Mouse (Mus musculus) MEL (cell line): ENCODE data around the gene Gm37240. TPM values are rescaled to one million over a fixed set of nuclear protein-coding genes. Genes with fewer than 3 reads are reported as not detected.

ENCODE experiments used
- DNase-seq: peaks from one replicate; pipeline ENCODE4 v3.0.0; 2011; ENCODE audit warnings: low read depth, low spot score
- H3K27ac ChIP-seq: 2 replicates; pipeline ENCODE4 v1.5.1; 2012; ENCODE audit warnings: low read depth, mild to moderate bottlenecking, control low read depth, low read length, moderate library complexity; ENCODE audit not compliant: control insufficient read depth
- H3K27me3 ChIP-seq, 2 experiments: fragments of 150-350 bp in 1 of 2; sonication (generic) in 1 of 2; 2 replicates each; pipeline ENCODE4 v1.6.1; 2012; ENCODE audit warnings: low read length in 2 of 2, mild to moderate bottlenecking in 2 of 2, improper control_type of control experiment in 1 of 2, moderate library complexity in 1 of 2; ENCODE audit not compliant: insufficient read depth in 2 of 2, control insufficient read depth in 1 of 2
- H3K36me3 ChIP-seq, 2 experiments: 2 replicates each; pipeline ENCODE4 v1.6.1; 2012 to 2014; ENCODE audit warnings: low read length in 2 of 2, improper control_type of control experiment in 1 of 2, inconsistent platforms in 1 of 2, mild to moderate bottlenecking in 1 of 2; ENCODE audit not compliant: insufficient read depth in 2 of 2, control insufficient read depth in 1 of 2
- H3K4me1 ChIP-seq, 2 experiments: fragments of 150-350 bp in 1 of 2; sonication (generic) in 1 of 2; 2 replicates each; pipeline ENCODE4 v1.6.1; 2012; ENCODE audit warnings: low read length in 2 of 2, improper control_type of control experiment in 1 of 2, mild to moderate bottlenecking in 1 of 2; ENCODE audit not compliant: insufficient read depth in 2 of 2, control insufficient read depth in 1 of 2
- H3K4me3 ChIP-seq, 2 experiments: fragments of 150-350 bp in 1 of 2; sonication (generic) in 1 of 2; 2 replicates each; pipeline ENCODE4 v1.5.1; 2012; ENCODE audit warnings: low read depth in 2 of 2, low read length in 2 of 2, mild to moderate bottlenecking in 2 of 2, moderate library complexity in 2 of 2, control low read depth in 1 of 2, improper control_type of control experiment in 1 of 2; ENCODE audit not compliant: control insufficient read depth in 1 of 2, insufficient read depth in 1 of 2
- H3K79me2 ChIP-seq: 2 replicates; pipeline ENCODE4 v1.6.1; 2012; ENCODE audit warnings: mild to moderate bottlenecking, low read length, moderate library complexity; ENCODE audit not compliant: control insufficient read depth, poor library complexity, insufficient read depth
- H3K9ac ChIP-seq: 2 replicates; pipeline ENCODE4 v1.6.1; 2012; ENCODE audit warnings: low read depth, mild to moderate bottlenecking, control low read depth, low read length, moderate library complexity; ENCODE audit not compliant: control insufficient read depth, poor library complexity, severe bottlenecking
- H3K9me3 ChIP-seq: fragments of 150-350 bp; sonication (generic); replicated peaks from 2 replicates; pipeline ENCODE4 v1.6.1; 2012; ENCODE audit warnings: mild to moderate bottlenecking, low read length, improper control_type of control experiment, moderate library complexity; ENCODE audit not compliant: insufficient read depth
- CHD2 ChIP-seq: IDR thresholded peaks from 2 replicates; pipeline ENCODE4 v1.6.1; 2011; ENCODE audit warnings: low read length, improper control_type of control experiment
- CTCF ChIP-seq, 3 experiments: IDR thresholded peaks in 2 of 3; conservative IDR thresholded peaks in 1 of 3; 2 replicates each; pipeline ENCODE4 v1.5.1; 2011 to 2012; ENCODE audit warnings: low read length in 3 of 3, low read depth in 2 of 3, mild to moderate bottlenecking in 2 of 3, improper control_type of control experiment in 1 of 3, inconsistent platforms in 1 of 3, mixed read lengths in 1 of 3, moderate library complexity in 1 of 3; ENCODE audit not compliant: control insufficient read depth in 1 of 3, insufficient read depth in 1 of 3, poor library complexity in 1 of 3, severe bottlenecking in 1 of 3
- E2F4 ChIP-seq: IDR thresholded peaks from 2 replicates; pipeline ENCODE4 v1.6.1; 2011; ENCODE audit warnings: low read depth, low read length, improper control_type of control experiment, borderline replicate concordance
- ELF1 ChIP-seq: IDR thresholded peaks from 2 replicates; pipeline ENCODE4 v1.6.1; 2014; ENCODE audit warnings: low read depth, mild to moderate bottlenecking, inconsistent platforms, low read length, improper control_type of control experiment, moderate library complexity
- ETS1 ChIP-seq: IDR thresholded peaks from 2 replicates; pipeline ENCODE4 v1.6.1; 2012; ENCODE audit warnings: low read depth, mild to moderate bottlenecking, inconsistent platforms, low read length, improper control_type of control experiment, moderate library complexity
- GABPA ChIP-seq: IDR thresholded peaks from 2 replicates; pipeline ENCODE4 v1.6.1; 2012; ENCODE audit warnings: low read depth, mild to moderate bottlenecking, inconsistent platforms, low read length, improper control_type of control experiment, moderate library complexity
- GATA1 ChIP-seq: IDR thresholded peaks from 2 replicates; pipeline ENCODE4 v1.6.1; 2011; ENCODE audit warnings: low read depth, low read length, improper control_type of control experiment
- HCFC1 ChIP-seq: IDR thresholded peaks from 2 replicates; pipeline ENCODE4 v1.6.1; 2012; ENCODE audit warnings: low read depth, mild to moderate bottlenecking, inconsistent platforms, low read length, improper control_type of control experiment, moderate library complexity
- JUND ChIP-seq: IDR thresholded peaks from 2 replicates; pipeline ENCODE4 v1.6.1; 2011; ENCODE audit warnings: low read depth, mild to moderate bottlenecking, improper control_type of control experiment, low read length
- MAFK ChIP-seq: IDR thresholded peaks from 2 replicates; pipeline ENCODE4 v1.6.1; 2011; ENCODE audit warnings: low read depth, mild to moderate bottlenecking, low read length, improper control_type of control experiment, borderline replicate concordance
- MAZ ChIP-seq: IDR thresholded peaks from 2 replicates; pipeline ENCODE4 v1.6.1; 2012; ENCODE audit warnings: low read depth, mild to moderate bottlenecking, inconsistent platforms, low read length, improper control_type of control experiment
- MXI1 ChIP-seq: IDR thresholded peaks from 2 replicates; pipeline ENCODE4 v1.6.1; 2011; ENCODE audit warnings: mild to moderate bottlenecking, low read depth, low read length, improper control_type of control experiment
- MYC ChIP-seq: IDR thresholded peaks from 2 replicates; pipeline ENCODE4 v1.6.1; 2011; ENCODE audit warnings: low read depth, mild to moderate bottlenecking, low read length, improper control_type of control experiment, moderate library complexity
- NELFE ChIP-seq: IDR thresholded peaks from 2 replicates; pipeline ENCODE4 v1.6.1; 2011; ENCODE audit warnings: low read depth, low read length, improper control_type of control experiment
- POLR2AphosphoS2 ChIP-seq: IDR thresholded peaks from 2 replicates; pipeline ENCODE4 v1.6.1; 2011; ENCODE audit warnings: low read length, improper control_type of control experiment
- POLR2AphosphoS5 ChIP-seq: IDR thresholded peaks from 2 replicates; pipeline ENCODE4 v1.6.1; 2012; ENCODE audit warnings: low read depth, borderline replicate concordance, mild to moderate bottlenecking, inconsistent platforms, low read length, moderate library complexity, mixed read lengths
- RAD21 ChIP-seq: IDR thresholded peaks from 2 replicates; pipeline ENCODE4 v1.6.1; 2011; ENCODE audit warnings: mild to moderate bottlenecking, low read depth, low read length, improper control_type of control experiment
- SIN3A ChIP-seq: IDR thresholded peaks from 2 replicates; pipeline ENCODE4 v1.6.1; 2012; ENCODE audit warnings: low read length, improper control_type of control experiment, inconsistent platforms
- SMC3 ChIP-seq: IDR thresholded peaks from 2 replicates; pipeline ENCODE4 v1.6.1; 2011; ENCODE audit warnings: low read depth, low read length, improper control_type of control experiment
- TBP ChIP-seq: IDR thresholded peaks from 2 replicates; pipeline ENCODE4 v1.8.0; 2011; ENCODE audit warnings: low read depth, low read length, improper control_type of control experiment
- TCF12 ChIP-seq: IDR thresholded peaks from 2 replicates; pipeline ENCODE4 v1.6.1; 2014; ENCODE audit warnings: low read depth, mild to moderate bottlenecking, inconsistent platforms, low read length, improper control_type of control experiment, moderate library complexity
- UBTF ChIP-seq: IDR thresholded peaks from 2 replicates; pipeline ENCODE4 v1.6.1; 2012; ENCODE audit warnings: low read depth, mild to moderate bottlenecking, inconsistent platforms, low read length, improper control_type of control experiment, moderate library complexity, borderline replicate concordance; ENCODE audit not compliant: insufficient read depth
- USF2 ChIP-seq, 2 experiments: IDR thresholded peaks; 2 replicates each; pipeline ENCODE4 v1.6.1; 2011 to 2012; ENCODE audit warnings: improper control_type of control experiment in 2 of 2, low read length in 2 of 2, borderline replicate concordance in 1 of 2, inconsistent platforms in 1 of 2, low read depth in 1 of 2, mild to moderate bottlenecking in 1 of 2; ENCODE audit not compliant: insufficient read depth in 1 of 2
- ZKSCAN1 ChIP-seq: IDR thresholded peaks from 2 replicates; pipeline ENCODE4 v1.6.1; 2012; ENCODE audit warnings: low read depth, mild to moderate bottlenecking, inconsistent platforms, low read length, improper control_type of control experiment, moderate library complexity
- ZMIZ1 ChIP-seq: IDR thresholded peaks from 2 replicates; pipeline ENCODE4 v1.6.1; 2012; ENCODE audit warnings: low read depth, mild to moderate bottlenecking, inconsistent platforms, low read length, improper control_type of control experiment, moderate library complexity
- ZNF384 ChIP-seq: IDR thresholded peaks from 2 replicates; pipeline ENCODE4 v1.6.1; 2012; ENCODE audit warnings: low read depth, mild to moderate bottlenecking, inconsistent platforms, low read length, improper control_type of control experiment
- polyA plus RNA-seq, 2 experiments: library from polyadenylated mRNA; stranded (reverse) in 1 of 2; unstranded in 1 of 2; fragments of >175 nt in 1 of 2; fragments of >200 nt in 1 of 2; gene quantifications; 2 replicates each; pipeline versions ENCODE4 v1.2.1 to v1.2.4; 2012; ENCODE audit warnings: low replicate concordance in 2 of 2, low read depth in 1 of 2; ENCODE audit not compliant: insufficient read length in 2 of 2, insufficient read depth in 1 of 2, missing spikeins in 1 of 2
- total RNA-seq: library from RNA; depleted of rRNA; stranded (reverse); fragments of 300-350 nt; gene quantifications from 2 replicates; pipeline ENCODE4 v1.2.3, GENCODE M21; 2012

Gene Gm37240
- total and polyA plus RNA-seq, 3 experiments = 0.04 TPM; not detected in 2

DNA sequence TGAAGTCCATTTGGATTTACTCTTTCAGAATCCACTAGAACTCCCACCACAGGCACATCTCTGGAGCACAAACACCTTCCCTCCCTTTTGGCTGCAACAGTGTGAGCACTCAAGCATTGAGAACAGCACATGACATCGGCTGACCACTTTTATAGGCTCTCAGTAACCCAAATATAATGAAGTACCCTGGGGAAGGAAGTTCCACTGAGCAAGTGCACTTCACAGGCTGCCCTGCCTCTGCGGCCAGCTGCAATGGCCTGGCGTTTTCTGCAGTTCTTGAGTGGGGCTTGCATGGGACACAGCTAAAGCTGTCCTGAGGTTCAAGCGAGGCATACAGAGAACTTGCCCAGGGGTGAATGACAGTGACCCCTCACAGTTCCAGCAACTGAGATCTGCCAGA lies 196.2 kb downstream of the Gm37240 start:
- Histone ChIP-seq H3K9ac (no peak overlapping the region), H3K4me1 (no peaks in the 10 kb centered on the region), H3K27ac (no peak overlapping the region), H3K79me2 (no peaks in the 10 kb centered on the region), H3K36me3 (no peaks in the 10 kb centered on the region), H3K4me3 (no peak overlapping the region), H3K9me3 (no peaks in the 10 kb centered on the region), H3K27me3 (peaks cover 0 to 6% of the 10 kb centered on the region in 2 experiments; a peak in 3 of 4 replicates)
- no peak for DNase-seq
- no peak for TF ChIP-seq ZKSCAN1
- TF ChIP-seq TBP = no peak
- no peak for TF ChIP-seq ETS1
- no peak for TF ChIP-seq ZNF384
- no peak for TF ChIP-seq ELF1
- TF ChIP-seq MXI1 = no peak
- no peak for TF ChIP-seq CTCF (IDR thresholded peaks at IDR 0.05 in 2 of 3, conservative IDR thresholded peaks at IDR 0.05 in 1 of 3; ENCODE audit: control insufficient read depth in 1 of 3, insufficient read depth in 1 of 3, low read depth in 2 of 3, low read length in 3 of 3, poor library complexity in 1 of 3, severe bottlenecking in 1 of 3)
- TF ChIP-seq E2F4 = no peak
- no peak for TF ChIP-seq MAFK
- no peak for TF ChIP-seq USF2 (IDR thresholded peaks at IDR 0.05; ENCODE audit: borderline replicate concordance in 1 of 2, insufficient read depth in 1 of 2, low read depth in 1 of 2, low read length in 2 of 2)

DNA sequence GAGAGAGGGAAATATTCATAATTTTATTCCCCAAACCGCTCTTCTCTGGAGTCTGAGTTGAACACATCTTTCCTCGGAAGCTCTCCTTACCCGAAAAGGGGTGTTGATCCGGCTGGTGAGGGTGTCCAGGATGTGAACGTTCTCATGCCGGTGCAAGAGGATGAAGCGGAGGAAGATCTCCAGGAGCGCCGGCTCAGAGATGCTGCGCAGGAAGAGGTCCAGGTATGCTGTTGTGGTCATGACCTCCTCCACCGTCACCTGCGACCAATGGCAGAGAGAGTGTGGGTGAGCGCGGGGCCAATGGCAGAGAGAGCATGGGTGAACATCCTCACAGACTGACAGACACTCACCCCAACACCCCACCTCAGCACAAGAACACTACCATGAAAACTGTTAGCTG lies 199.0 kb downstream of the Gm37240 start:
- no peak overlapping the region for H3K27ac ChIP-seq
- no peaks in the 10 kb centered on the region for H3K4me1 ChIP-seq
- no peaks in the 10 kb centered on the region for H3K36me3 ChIP-seq
- no peak overlapping the region for H3K4me3 ChIP-seq
- TF ChIP-seq NELFE (no peak), CHD2 (no peak), UBTF (no peak), GABPA (no peak), SMC3 (no peak), MAFK (no peak), HCFC1 (no peak), JUND (no peak), POLR2AphosphoS2 (no peak), ZMIZ1 (no peak), TCF12 (no peak), MYC (no peak), GATA1 (no peak), RAD21 (no peak), MAZ (no peak), POLR2AphosphoS5 (no peak), SIN3A (no peak)
- peaks cover 0 to 3% of the 10 kb centered on the region in 2 experiments; a peak in 2 of 4 replicates for H3K27me3 ChIP-seq
- no peak for DNase-seq
- H3K79me2 ChIP-seq = no peaks in the 10 kb centered on the region
- H3K9me3 ChIP-seq = no peaks in the 10 kb centered on the region
- no peak overlapping the region for H3K9ac ChIP-seq
